Mouse (Mus musculus): ENCODE data around the gene Hapln4. TPM values are rescaled to one million over a fixed set of nuclear protein-coding genes. Genes with fewer than 3 reads are reported as not detected.

Hapln4 gene
- total RNA-seq, 2 experiments from 2014 or later = 0.08 TPM; not detected in 1

- intact Hi-C loops (cut with DNase I) = no loop called here
- no peak for DNase-seq
- Histone ChIP-seq H3K27ac (no peak overlapping the region), H3K4me3 (no peak overlapping the region)
- no peak for TF ChIP-seq CTCF (IDR thresholded peaks at IDR 0.05)
These were observed 1.3 kb upstream of the Hapln4 start for GRCm38 (mm10) chr8:70081976-70082375.

- TF ChIP-seq CTCF (IDR thresholded peaks at IDR 0.05) = no peak
- intact Hi-C loops (cut with DNase I) = loop anchor here (5.0 kb wide), 1 partner anchor 83 kb away; no protein-coding TSS in a partner anchor
- no peak for DNase-seq
- Histone ChIP-seq H3K27ac (no peak overlapping the region), H3K4me3 (peak overlapping the region; percentile 67)
These were observed 1.2 kb downstream of the Hapln4 start for GRCm38 (mm10) chr8:70084191-70085065.

DNA sequence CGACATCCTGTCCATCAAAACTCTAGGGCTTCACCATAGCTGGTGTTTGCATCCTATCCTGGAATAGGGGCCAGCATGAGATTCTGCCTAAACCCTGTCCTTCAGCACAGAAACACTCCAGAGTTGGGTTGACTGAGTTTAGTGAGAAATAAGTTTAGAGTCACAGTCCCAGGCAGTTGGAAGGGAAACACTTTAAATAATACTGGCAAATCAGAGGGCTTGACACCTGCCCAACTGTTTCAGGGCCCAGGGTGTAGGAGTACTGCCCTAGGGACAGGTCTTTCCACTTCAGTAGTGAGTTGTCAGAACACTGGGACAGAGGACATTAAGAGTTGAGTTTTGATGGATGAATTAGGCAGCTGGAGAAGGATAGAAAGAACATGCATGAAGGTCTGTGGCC, 2.9 kb downstream of the Hapln4 start:
- TF ChIP-seq CTCF (IDR thresholded peaks at IDR 0.05) = no peak
- Histone ChIP-seq H3K27ac (no peak overlapping the region), H3K4me3 (no peak overlapping the region)
- intact Hi-C loops (cut with DNase I) = loop anchor here (5.0 kb wide), 1 partner anchor 81 kb away; no protein-coding TSS in a partner anchor
- no peak for DNase-seq

DNA sequence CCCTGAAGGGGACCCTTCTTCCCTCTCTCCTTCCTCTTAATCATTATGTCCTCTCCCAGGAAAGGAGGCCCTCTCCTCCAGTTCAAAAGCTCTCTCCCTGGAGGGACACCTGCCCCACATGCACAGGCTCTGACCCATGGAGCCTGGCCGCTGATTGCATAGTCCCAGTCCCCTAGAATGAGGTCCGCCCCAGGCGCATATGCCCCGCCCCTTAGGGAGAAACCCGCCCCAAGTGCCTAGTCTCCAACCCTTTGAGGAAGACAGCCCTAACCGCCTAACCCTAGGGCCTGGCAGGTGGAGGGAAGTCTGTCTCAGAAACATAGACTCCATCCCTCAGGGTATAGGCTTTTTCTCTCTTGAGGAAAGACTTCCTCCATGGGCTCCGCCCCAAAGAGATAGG, 4.0 kb downstream of the Hapln4 start:
- intact Hi-C loops (cut with DNase I) = loop anchor here (5.0 kb wide), 1 partner anchor 80 kb away; no protein-coding TSS in a partner anchor

DNA sequence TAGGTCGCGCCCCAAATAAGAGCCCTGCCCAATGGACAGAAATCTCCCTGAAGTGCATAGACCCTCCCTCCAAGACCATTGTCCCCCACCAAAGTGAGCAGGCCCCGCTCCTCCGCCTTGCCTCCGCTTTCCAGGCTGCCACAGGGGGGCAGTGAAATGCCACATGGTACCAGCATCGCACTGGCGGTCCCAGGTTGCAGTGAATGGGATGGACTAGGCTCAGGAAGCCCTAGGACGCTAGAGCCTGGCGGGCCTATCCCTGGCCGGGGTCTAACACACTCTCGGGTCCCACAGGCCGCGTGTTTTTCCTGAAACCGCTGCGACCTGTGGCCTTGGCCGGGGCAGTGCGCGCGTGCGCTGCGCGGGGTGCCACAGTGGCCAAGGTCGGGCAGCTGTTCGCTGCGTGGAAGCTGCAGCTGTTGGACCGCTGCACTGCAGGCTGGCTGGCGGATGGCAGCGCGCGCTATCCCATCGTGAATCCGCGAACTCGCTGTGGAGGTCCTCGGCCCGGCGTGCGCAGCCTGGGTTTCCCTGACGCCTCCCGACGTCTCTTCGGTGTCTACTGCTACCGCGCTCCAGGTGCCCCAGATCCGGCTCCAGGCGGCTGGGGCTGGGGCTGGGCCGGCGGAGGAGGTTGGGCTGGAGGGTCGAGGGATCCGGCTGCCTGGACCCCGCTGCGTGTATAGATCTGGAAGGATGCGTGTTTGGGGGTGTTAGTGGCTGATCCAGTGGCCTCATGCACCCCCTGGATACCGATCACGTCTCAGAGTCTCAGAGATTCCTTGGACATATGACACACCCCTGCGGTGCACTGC, 4.8 kb downstream of the Hapln4 start:
- peak; percentile 64 for TF ChIP-seq CTCF (IDR thresholded peaks at IDR 0.05)
- intact Hi-C loops (cut with DNase I) = loop anchor here (5.0 kb wide), 1 partner anchor 79 kb away; no protein-coding TSS in a partner anchor
- DNase-seq = peak; percentile 53
- no peak overlapping the region for H3K27ac ChIP-seq
- H3K4me3 ChIP-seq = peak overlapping the region; percentile 37

More for the DNA sequence above, 4.0 kb downstream of the Hapln4 start:
- Histone ChIP-seq H3K27ac (no peak overlapping the region), H3K4me3 (no peak overlapping the region)
- DNase-seq = no peak
- no peak for TF ChIP-seq CTCF (IDR thresholded peaks at IDR 0.05)

- Histone ChIP-seq H3K4me3 (no peak overlapping the region), H3K27ac (no peak overlapping the region)
- no peak for DNase-seq
- TF ChIP-seq CTCF (IDR thresholded peaks at IDR 0.05) = no peak
- intact Hi-C loops (cut with DNase I) = loop anchor here (5.0 kb wide), 1 partner anchor 78 kb away; no protein-coding TSS in a partner anchor
These were observed 6.2 kb downstream of the Hapln4 start for GRCm38 (mm10) chr8:70089296-70089960.

DNA sequence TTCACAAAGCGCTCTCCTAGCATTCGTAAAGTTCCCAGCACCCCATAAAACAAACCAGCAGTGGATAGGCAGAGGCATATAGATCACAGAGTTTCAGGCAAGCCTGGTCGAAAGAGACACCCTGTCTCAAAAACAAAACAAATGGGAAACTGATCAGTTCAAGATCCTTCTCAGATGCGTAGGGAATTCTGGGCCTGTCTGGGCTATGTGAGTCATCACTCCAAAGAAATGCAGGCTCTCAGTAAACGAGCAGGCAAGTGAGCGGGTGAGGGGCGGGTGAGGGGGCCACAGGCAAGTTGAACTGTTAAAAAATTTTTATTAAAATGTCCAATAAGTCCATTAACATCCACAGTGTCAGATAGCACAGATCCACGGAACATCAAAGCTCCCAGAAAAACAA, 9.5 kb downstream of the Hapln4 start:
- TF ChIP-seq CTCF (IDR thresholded peaks at IDR 0.05) = no peak
- Histone ChIP-seq H3K27ac (no peak overlapping the region), H3K4me3 (no peak overlapping the region)
- intact Hi-C loops (cut with DNase I) = no loop called here
- no peak for DNase-seq

DNA sequence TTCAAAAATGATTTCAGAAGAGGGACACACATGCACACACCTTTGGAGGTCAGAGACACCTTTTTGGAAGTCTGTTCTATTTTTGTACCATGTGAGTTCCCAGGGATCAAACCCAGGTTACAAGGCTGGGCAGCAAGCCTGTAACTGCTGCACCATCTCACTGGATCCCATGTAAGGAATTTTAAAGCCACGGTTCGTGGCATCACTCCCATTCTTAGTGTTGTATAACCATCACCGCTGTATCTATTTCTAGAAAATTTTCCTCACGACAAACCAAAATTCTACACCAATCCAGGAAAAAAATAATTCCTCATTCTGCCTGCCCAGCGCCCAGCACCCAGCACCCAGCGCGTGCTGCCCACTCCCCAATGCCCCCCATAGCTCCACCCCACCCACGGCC, 16.0 kb downstream of the Hapln4 start:
- no peak for DNase-seq
- intact Hi-C loops (cut with DNase I) = no loop called here
- H3K27ac ChIP-seq = no peak overlapping the region
- no peak for TF ChIP-seq CTCF (IDR thresholded peaks at IDR 0.05)
- no peak overlapping the region for H3K4me3 ChIP-seq

DNA sequence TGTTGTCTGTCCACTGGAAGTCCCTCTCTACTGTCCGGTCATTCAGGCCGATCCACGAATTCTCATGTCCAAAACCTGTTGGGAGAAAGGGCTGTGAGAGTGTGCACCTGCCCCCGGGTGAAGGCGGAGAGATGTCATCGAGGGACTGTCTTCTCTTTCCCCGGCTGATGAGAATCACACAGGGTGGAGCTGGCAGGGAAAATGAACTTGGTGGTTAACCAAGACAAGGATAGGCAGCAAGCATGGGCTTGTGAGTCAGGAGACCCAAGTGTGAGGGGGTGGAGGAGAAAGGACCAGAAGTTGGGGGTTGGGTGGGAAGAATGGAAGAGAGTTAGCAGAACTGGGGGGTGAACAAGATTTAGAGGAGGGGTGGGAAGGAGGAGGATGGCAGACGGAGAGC, 17.0 kb downstream of the Hapln4 start:
- intact Hi-C loops (cut with DNase I) = no loop called here
- H3K27ac ChIP-seq = no peak overlapping the region
- TF ChIP-seq CTCF (IDR thresholded peaks at IDR 0.05) = no peak
- DNase-seq = no peak
- no peak overlapping the region for H3K4me3 ChIP-seq

DNA sequence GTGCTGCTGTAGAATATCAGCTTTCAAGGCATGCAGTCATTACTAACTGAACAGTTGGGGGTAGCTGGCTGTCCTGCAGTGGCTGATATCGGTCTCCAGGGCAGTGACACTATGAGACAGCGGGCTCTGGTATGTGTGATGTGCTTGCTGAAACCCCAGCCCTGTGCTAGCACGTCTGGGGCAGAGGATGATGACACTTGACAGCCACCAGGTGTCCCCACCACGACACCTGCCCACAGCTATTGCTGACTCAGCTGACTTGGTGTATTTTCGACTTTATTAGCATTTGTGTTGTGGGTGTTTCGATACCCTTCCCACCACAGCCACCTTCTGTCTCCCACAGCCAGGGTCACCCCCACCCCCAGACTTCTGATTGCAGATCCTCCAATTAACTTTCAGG, 21.2 kb downstream of the Hapln4 start:
- TF ChIP-seq CTCF (IDR thresholded peaks at IDR 0.05) = peak; percentile 73
- peak; percentile 62 for DNase-seq

DNA sequence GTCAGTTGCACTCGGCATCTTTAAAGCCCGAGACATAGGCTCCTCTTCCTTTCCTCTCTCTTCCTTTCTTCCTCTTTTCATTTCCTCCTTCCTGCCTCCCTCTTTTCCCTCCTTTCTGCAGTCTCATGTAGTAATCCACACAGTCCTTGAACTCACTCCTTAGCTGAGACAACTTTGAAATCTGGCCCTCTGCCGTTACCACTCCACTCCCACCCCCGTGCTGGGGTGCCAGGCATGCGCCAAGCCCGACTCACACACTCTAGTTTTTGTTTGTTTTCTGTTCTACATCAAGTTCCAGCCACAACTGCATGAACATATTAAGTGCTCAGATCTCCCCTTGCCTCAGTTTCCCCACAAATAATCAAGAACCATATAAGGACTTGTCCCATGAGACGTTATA, 21.7 kb downstream of the Hapln4 start:
- H3K27ac ChIP-seq = no peak overlapping the region
- DNase-seq = no peak
- intact Hi-C loops (cut with DNase I) = loop anchor here (1.0 to 2.0 kb wide), 3 partner anchors 18 to 118 kb away; no protein-coding TSS in a partner anchor
- H3K4me3 ChIP-seq = peak overlapping the region; percentile 47
- no peak for TF ChIP-seq CTCF (IDR thresholded peaks at IDR 0.05)

More for the DNA sequence above, 21.2 kb downstream of the Hapln4 start:
- Histone ChIP-seq H3K4me3 (peak overlapping the region; percentile 47), H3K27ac (no peak overlapping the region)
- intact Hi-C loops (cut with DNase I) = loop anchor here (1.0 to 2.0 kb wide), 3 partner anchors 19 to 118 kb away; no protein-coding TSS in a partner anchor

DNA sequence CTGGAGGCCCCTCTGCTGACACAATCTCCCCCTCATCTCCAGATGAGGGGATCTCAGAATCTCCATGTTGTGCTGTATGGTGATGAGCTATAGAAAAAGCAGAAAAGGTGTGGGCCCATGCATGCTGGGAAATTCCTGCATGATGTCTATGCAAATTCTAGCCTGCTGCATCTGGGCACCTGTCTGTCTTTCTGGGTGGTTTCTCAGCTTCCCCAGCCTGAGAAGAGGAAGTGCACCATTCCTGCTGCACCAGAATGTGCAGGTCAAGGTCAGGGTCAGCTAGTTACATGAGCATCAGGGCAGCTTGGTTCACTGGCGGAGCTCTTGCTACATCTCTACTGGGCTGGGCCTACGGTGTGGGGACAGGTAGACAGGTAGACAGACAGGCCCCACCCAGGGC, 27.2 kb downstream of the Hapln4 start:
- no peak for TF ChIP-seq CTCF (IDR thresholded peaks at IDR 0.05)
- H3K27ac ChIP-seq = no peak overlapping the region
- intact Hi-C loops (cut with DNase I) = no loop called here
- no peak for DNase-seq
- no peak overlapping the region for H3K4me3 ChIP-seq

Data from gastrocnemius, adult 2 months (tissue).